Mouse (Mus musculus): ENCODE data around the gene Zfp184. TPM values are rescaled to one million over a fixed set of nuclear protein-coding genes. Genes with fewer than 3 reads are reported as not detected.
"Not testable (repeated sequence)": the region's sequence is repeated elsewhere in the genome, so short reads cannot be mapped to it uniquely, and the experiment has no call there.

Zfp184 gene
- not detected in 2 replicates for polyA plus RNA-seq (2012; ENCODE audit: insufficient read depth, low replicate concordance)

- TF ChIP-seq GATA1 (IDR thresholded peaks at IDR 0.05; ENCODE audit: borderline replicate concordance, low read length) (no peak), FLI1 (IDR thresholded peaks at IDR 0.05; ENCODE audit: low read length) (no peak)
- Histone ChIP-seq H3K36me3 (replicated peaks; ENCODE audit: low read length) (no peaks in the 10 kb centered on the region), H3K9me3 (no peaks in the 10 kb centered on the region), H3K27me3 (replicated peaks) (peaks cover 10% of the 10 kb centered on the region), H3K4me3 (replicated peaks) (peak within 1 kb of the TSS; percentile 93), H3K4me1 (peaks cover 25% of the 10 kb centered on the region)
Observed at GRCm38 (mm10) chr13:21944926-21945740, at the start of gene Zfp184. TSS of gene Zfp184 (plus strand) at chr13:21945094.

GRCm38 (mm10) chr13:21896549-21897244, 48.2 kb upstream of the Zfp184 start:
- peak overlapping the region; percentile 78 for H3K4me3 ChIP-seq (replicated peaks)
- H3K4me1 ChIP-seq = peaks cover 11% of the 10 kb centered on the region
- H3K9me3 ChIP-seq = peaks cover 11% of the 10 kb centered on the region
- TF ChIP-seq GATA1 (IDR thresholded peaks at IDR 0.05; ENCODE audit: borderline replicate concordance, low read length) (no peak), FLI1 (IDR thresholded peaks at IDR 0.05; ENCODE audit: low read length) (no peak)
- H3K36me3 ChIP-seq (replicated peaks; ENCODE audit: low read length) = no peaks in the 10 kb centered on the region
- H3K27me3 ChIP-seq (replicated peaks) = peaks cover 36% of the 10 kb centered on the region

DNA sequence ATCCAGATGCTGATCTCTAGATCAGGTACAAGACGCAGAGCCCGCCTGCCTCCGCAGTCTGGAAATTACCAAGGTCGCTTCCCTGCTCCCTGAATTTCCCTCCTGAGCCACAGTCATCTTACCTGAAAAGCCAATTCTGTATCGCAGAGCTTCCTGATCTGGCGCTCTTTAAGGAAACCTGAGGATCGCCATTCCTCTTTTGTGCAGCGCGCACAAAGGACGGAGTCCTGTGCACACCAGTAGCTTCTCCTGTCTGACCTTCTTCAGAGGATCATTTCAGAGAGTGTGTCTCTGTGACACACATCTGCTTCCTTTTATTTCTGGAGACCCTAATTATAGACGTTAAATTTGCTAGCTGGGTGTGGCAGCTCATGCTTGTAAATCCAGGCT, 47.7 kb upstream of the Zfp184 start:
- no peak for TF ChIP-seq GATA1 (IDR thresholded peaks at IDR 0.05; ENCODE audit: borderline replicate concordance, low read length)
- TF ChIP-seq FLI1 (IDR thresholded peaks at IDR 0.05; ENCODE audit: low read length) = no peak
- H3K9me3 ChIP-seq = peaks cover 11% of the 10 kb centered on the region
- peak overlapping the region; percentile 78 for H3K4me3 ChIP-seq (replicated peaks)
- peaks cover 36% of the 10 kb centered on the region for H3K27me3 ChIP-seq (replicated peaks)
- peaks cover 11% of the 10 kb centered on the region for H3K4me1 ChIP-seq
- no peaks in the 10 kb centered on the region for H3K36me3 ChIP-seq (replicated peaks; ENCODE audit: low read length)

DNA sequence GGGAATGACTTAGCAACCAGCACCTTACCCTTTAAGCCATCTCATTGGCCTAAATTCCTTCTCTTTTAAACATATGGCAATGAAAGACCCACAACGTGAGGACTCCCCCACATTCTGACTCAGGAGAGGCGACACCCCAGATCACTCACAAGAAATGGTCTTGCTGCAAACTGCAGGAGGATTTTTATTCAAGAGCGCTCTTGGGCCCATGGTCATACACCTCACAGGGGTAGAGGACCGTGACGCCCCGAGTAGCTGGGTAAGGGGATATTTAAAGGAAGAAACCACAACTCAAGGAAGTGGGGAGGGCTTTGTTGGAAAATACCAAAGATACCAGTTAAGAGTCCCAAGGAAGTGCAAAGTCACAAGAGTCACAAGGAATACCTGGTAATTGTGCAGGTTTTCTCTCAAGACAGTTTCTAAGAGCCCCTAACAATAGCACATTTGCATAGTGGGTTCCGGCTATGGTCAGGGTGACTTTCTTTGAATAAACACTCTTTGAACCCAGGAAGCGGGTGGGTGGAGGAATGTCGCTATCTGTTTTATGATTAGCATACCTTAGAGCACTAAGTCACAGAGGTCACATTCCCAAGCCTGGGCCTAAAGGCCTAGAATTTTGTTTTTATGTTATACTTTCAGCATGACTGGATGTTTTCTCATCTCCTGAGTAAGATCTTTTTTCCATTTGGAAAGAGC, 43.9 kb upstream of the Zfp184 start:
- H3K4me3 ChIP-seq (replicated peaks); H3K36me3 ChIP-seq (replicated peaks; ENCODE audit: low read length): not testable (repeated sequence)
- H3K27me3 ChIP-seq (replicated peaks) = peaks cover 26% of the 10 kb centered on the region
- peaks cover 11% of the 10 kb centered on the region for H3K9me3 ChIP-seq
- peaks cover 22% of the 10 kb centered on the region for H3K4me1 ChIP-seq

DNA sequence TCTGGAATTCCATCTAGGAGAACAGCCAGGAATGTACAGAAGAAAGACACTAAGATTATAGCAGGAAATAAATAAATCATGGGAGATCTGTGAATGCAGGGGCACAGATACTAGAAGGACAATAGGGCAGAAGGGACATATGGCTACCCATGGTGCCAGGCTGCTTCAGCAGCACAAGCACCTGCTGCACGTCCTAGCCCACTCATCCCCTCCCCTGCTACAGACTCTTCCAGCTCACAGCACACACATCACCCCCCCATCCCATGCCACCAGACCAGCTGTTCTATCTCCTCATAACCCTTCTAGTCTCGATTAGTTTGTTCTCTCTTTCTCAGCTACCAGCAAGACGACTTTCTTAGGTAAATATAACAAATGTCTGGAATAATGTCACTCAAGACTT, 41.4 kb upstream of the Zfp184 start:
- H3K4me1 ChIP-seq = peaks cover 24% of the 10 kb centered on the region; the same call in 1 of the 2 replicates

DNA sequence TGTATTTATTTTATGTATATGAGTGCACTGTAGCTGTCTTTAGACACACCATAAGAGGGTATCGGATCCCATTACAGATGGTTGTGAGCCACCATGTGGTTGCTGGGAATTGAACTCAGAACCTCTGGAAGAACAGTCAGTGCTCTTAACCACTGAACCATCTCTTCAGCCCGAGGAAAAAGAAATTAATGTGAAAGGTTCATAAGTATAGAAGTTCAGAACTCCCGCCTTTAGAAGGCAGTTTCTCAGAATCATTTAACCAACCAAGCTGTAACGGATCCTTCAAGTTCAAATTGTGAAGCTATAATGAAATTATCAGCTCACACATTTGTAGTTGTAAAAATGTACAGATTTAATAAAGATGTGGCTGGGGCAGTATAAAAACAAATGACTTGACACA, 40.8 kb upstream of the Zfp184 start:
- not testable (repeated sequence) for H3K4me3 ChIP-seq (replicated peaks); H3K27me3 ChIP-seq (replicated peaks); H3K36me3 ChIP-seq (replicated peaks; ENCODE audit: low read length)
- H3K4me1 ChIP-seq = peaks cover 26% of the 10 kb centered on the region; the same call in 1 of the 2 replicates
- peaks cover 11% of the 10 kb centered on the region for H3K9me3 ChIP-seq

More for the DNA sequence above, 41.4 kb upstream of the Zfp184 start:
- Histone ChIP-seq H3K4me3 (replicated peaks) (no peak overlapping the region), H3K36me3 (replicated peaks; ENCODE audit: low read length) (no peaks in the 10 kb centered on the region), H3K9me3 (peaks cover 11% of the 10 kb centered on the region), H3K27me3 (replicated peaks) (peaks cover 8% of the 10 kb centered on the region)
- no peak for TF ChIP-seq FLI1 (IDR thresholded peaks at IDR 0.05; ENCODE audit: low read length)
- TF ChIP-seq GATA1 (IDR thresholded peaks at IDR 0.05; ENCODE audit: borderline replicate concordance, low read length) = no peak

DNA sequence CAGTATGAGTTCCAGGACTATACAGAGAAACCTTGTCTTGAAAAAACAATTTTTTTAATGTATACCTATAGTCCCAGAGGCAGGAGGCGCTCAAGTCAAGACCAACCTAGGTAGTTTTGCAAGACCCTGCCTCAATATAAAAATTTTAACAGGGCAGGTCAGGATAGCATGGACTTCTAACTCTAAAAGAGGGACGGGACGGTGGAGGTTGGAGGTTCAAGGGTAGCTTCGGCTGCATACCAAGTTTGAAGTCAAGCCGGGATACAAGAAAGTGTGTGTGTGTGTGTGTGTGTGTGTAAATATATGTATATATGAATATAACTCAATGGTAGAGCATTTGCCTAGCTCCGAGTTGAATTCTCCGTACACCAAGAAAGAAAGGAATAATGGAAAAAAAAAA, 38.6 kb upstream of the Zfp184 start:
- Histone ChIP-seq H3K4me3 (replicated peaks) (no peak overlapping the region), H3K4me1 (peaks cover 33% of the 10 kb centered on the region; the same call in 1 of the 2 replicates)
- TF ChIP-seq GATA1 (IDR thresholded peaks at IDR 0.05; ENCODE audit: borderline replicate concordance, low read length) (no peak), FLI1 (IDR thresholded peaks at IDR 0.05; ENCODE audit: low read length) (no peak)

GRCm38 (mm10) chr13:21906946-21907806, 37.7 kb upstream of the Zfp184 start:
- TF ChIP-seq FLI1 (IDR thresholded peaks at IDR 0.05; ENCODE audit: low read length) (no peak), GATA1 (IDR thresholded peaks at IDR 0.05; ENCODE audit: borderline replicate concordance, low read length) (no peak)
- Histone ChIP-seq H3K36me3 (replicated peaks; ENCODE audit: low read length) (no peaks in the 10 kb centered on the region), H3K4me1 (peaks cover 36% of the 10 kb centered on the region; the same call in 1 of the 2 replicates), H3K9me3 (no peaks in the 10 kb centered on the region), H3K4me3 (replicated peaks) (peak overlapping the region; percentile 28), H3K27me3 (replicated peaks) (peaks cover 8% of the 10 kb centered on the region)

More for the DNA sequence above, 38.6 kb upstream of the Zfp184 start:
- Histone ChIP-seq H3K27me3 (replicated peaks) (peaks cover 8% of the 10 kb centered on the region), H3K9me3 (no peaks in the 10 kb centered on the region), H3K36me3 (replicated peaks; ENCODE audit: low read length) (no peaks in the 10 kb centered on the region)

DNA sequence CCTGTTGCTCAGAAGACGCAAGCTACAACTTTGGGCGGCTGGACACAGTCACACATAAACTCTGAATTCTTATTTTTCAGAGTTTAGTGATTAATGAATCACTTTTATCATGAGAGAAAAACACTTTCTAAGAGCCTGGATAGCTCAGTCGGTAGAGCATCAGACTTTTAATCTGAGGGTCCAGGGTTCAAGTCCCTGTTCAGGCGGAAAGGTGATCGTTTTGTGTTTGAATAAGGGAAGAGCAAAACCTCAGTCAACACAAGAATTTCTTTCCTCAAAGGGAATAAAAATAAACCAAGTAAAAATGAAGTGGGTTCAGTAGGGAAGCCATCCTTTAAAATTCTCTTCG, 37.1 kb upstream of the Zfp184 start:
- H3K36me3 ChIP-seq (replicated peaks; ENCODE audit: low read length); H3K9me3 ChIP-seq; H3K27me3 ChIP-seq (replicated peaks); H3K4me3 ChIP-seq (replicated peaks): not testable (repeated sequence)
- H3K4me1 ChIP-seq = peaks cover 36% of the 10 kb centered on the region; the same call in 1 of the 2 replicates
